ENCODE assay signal across 15 mouse cellular contexts in genomic region chr8:122571750-122572267, GRCm38 (mm10).
"Had no signal": no experiment of that assay in that cellular context is flagged by ENCODE, and none has a peak within 500 bp of the region (broad histone marks: within the 10 kb centered on the region; RNA-seq: fewer than 3 reads in every experiment).

No protein-coding gene starts in this region.

- DNase-seq: kidney, adult 9 months; kidney, postnatal 36 days; layer of hippocampus, adult 9-11 months; layer of hippocampus, postnatal 36 days; lung, adult 18-20 months; midbrain, embryonic 14.5 days; right cerebral cortex, adult 18-20 months; right cerebral cortex, postnatal 25 days; thymus, adult 2 months; thymus, postnatal 25 days had no signal

- H3K27ac ChIP-seq: kidney, postnatal 0 days; limb, embryonic 13.5 days; liver, embryonic 14.5 days; neural tube, embryonic 15.5 days had no signal

- H3K4me2 ChIP-seq: limb, embryonic 13.5 days; neural tube, embryonic 15.5 days had no signal

- H3K9ac ChIP-seq: liver, embryonic 14.5 days had no signal

- H3K9me3 ChIP-seq: limb, embryonic 13.5 days; neural tube, embryonic 15.5 days had no signal

- H3K4me3 ChIP-seq: limb, embryonic 13.5 days; myocyte; neural tube, embryonic 15.5 days had no signal

- H3K27me3 ChIP-seq: limb, embryonic 13.5 days; neural tube, embryonic 15.5 days had no signal
